Mouse (Mus musculus) embryonic facial prominence, embryonic 13.5 days (tissue): ENCODE data around the gene Olfr90. TPM values are rescaled to one million over a fixed set of nuclear protein-coding genes. Genes with fewer than 3 reads are reported as not detected.

ENCODE experiments used
- ATAC-seq: fragments of 200-750 bp; cut with Nextera tagmentation; 2 replicates; pipeline ENCODE4 v1.8.0; 2017; ENCODE audit warnings: low read depth; ENCODE audit not compliant: insufficient number of reproducible peaks, insufficient read depth, low FRiP score, low TSS enrichment
- H3K27ac ChIP-seq: fragments of 300-500 bp; sonication (generic); 2 replicates; pipeline ENCODE4 v1.5.1; 2015; ENCODE audit warnings: moderate library complexity, mild to moderate bottlenecking, inconsistent platforms
- H3K27me3 ChIP-seq: fragments of 300-500 bp; sonication (generic); 2 replicates; pipeline ENCODE4 v1.6.1; 2015; ENCODE audit warnings: mild to moderate bottlenecking, inconsistent platforms
- H3K36me3 ChIP-seq: fragments of 300-500 bp; sonication (generic); 2 replicates; pipeline ENCODE4 v1.6.1; 2015; ENCODE audit warnings: mild to moderate bottlenecking, inconsistent platforms
- H3K4me1 ChIP-seq: fragments of 300-500 bp; sonication (generic); 2 replicates; pipeline ENCODE4 v1.6.1; 2015; ENCODE audit warnings: inconsistent platforms
- H3K4me2 ChIP-seq: fragments of 300-500 bp; sonication (generic); 2 replicates; pipeline ENCODE4 v1.6.1; 2015; ENCODE audit warnings: moderate library complexity, mild to moderate bottlenecking, inconsistent platforms
- H3K4me3 ChIP-seq: fragments of 300-500 bp; sonication (generic); 2 replicates; pipeline ENCODE4 v1.5.1; 2015; ENCODE audit warnings: mild to moderate bottlenecking, inconsistent platforms
- H3K9ac ChIP-seq: fragments of 300-500 bp; sonication (generic); 2 replicates; pipeline ENCODE4 v1.6.1; 2015; ENCODE audit warnings: mild to moderate bottlenecking, inconsistent platforms
- H3K9me3 ChIP-seq: fragments of 300-500 bp; sonication (generic); 2 replicates; pipeline ENCODE4 v1.6.1; 2016; ENCODE audit warnings: inconsistent platforms
- WGBS: fragments of 180-500 bp; shearing (Covaris S2); methylation state at CpG from one replicate; pipeline ENCODE4 v1.1.7; 2015; ENCODE audit warnings: mixed read lengths; 5-methylcytosine and 5-hydroxymethylcytosine counted together
- polyA plus RNA-seq: library from polyadenylated mRNA; unstranded; fragments of >200 nt; fragmentation: Nextera tagmentation; extraction: Ambion mirVana; gene quantifications from 2 replicates; pipeline ENCODE4 v1.2.1, GENCODE M21; 2015

The Olfr90 gene
- polyA plus RNA-seq, 1 experiment from 2014 or later: not detected

- Histone ChIP-seq H3K36me3 (peaks cover 86% of the 10 kb centered on the region), H3K9ac (no peak overlapping the region), H3K27me3 (no peaks in the 10 kb centered on the region), H3K27ac (no peak overlapping the region), H3K4me2 (no peak overlapping the region), H3K9me3 (no peaks in the 10 kb centered on the region), H3K4me1 (no peaks in the 10 kb centered on the region), H3K4me3 (no peak overlapping the region)
- no peak for ATAC-seq
- WGBS: 87% methylated on average over 3 of the region's 3 CpGs
Observed at GRCm38 (mm10) chr17:37061435-37061834, 26.9 kb downstream of the Olfr90 start.

- H3K4me3 ChIP-seq: no peak overlapping the region
- no peak overlapping the region for H3K9ac ChIP-seq
- H3K27ac ChIP-seq: no peak overlapping the region
- no peak for ATAC-seq
- no peaks in the 10 kb centered on the region for H3K9me3 ChIP-seq
- H3K27me3 ChIP-seq: no peaks in the 10 kb centered on the region
- 92% methylated on average over 6 of the region's 6 CpGs for WGBS
- H3K4me1 ChIP-seq: peaks cover 5% of the 10 kb centered on the region; the same call in 1 of the 2 replicates
- no peak overlapping the region for H3K4me2 ChIP-seq
- H3K36me3 ChIP-seq: peaks cover 70% of the 10 kb centered on the region
Observed at GRCm38 (mm10) chr17:37056957-37057356, 31.3 kb downstream of the Olfr90 start.

GRCm38 (mm10) chr17:37051745-37052144 is 36.6 kb downstream of the Olfr90 start:
- WGBS: 50% methylated on average over 4 of the region's 4 CpGs
- Histone ChIP-seq H3K9ac (no peak overlapping the region), H3K36me3 (peaks cover 29% of the 10 kb centered on the region), H3K4me1 (peaks cover 45% of the 10 kb centered on the region), H3K9me3 (no peaks in the 10 kb centered on the region), H3K27me3 (peaks cover 5% of the 10 kb centered on the region), H3K4me2 (peak overlapping the region; percentile 85), H3K4me3 (no peak overlapping the region; the same call in 1 of the 2 replicates), H3K27ac (no peak overlapping the region)
- no peak for ATAC-seq

- Histone ChIP-seq H3K9ac (peak overlapping the region; percentile 77), H3K27ac (no peak overlapping the region), H3K4me2 (peak overlapping the region; percentile 85), H3K4me1 (peaks cover 45% of the 10 kb centered on the region), H3K27me3 (peaks cover 5% of the 10 kb centered on the region), H3K4me3 (peak overlapping the region; percentile 57), H3K9me3 (no peaks in the 10 kb centered on the region), H3K36me3 (peaks cover 22% of the 10 kb centered on the region)
- no peak for ATAC-seq
- WGBS: 2% methylated on average over 27 of the region's 27 CpGs
Observed at GRCm38 (mm10) chr17:37050876-37051275, 37.4 kb downstream of the Olfr90 start.

- H3K27me3 ChIP-seq: peaks cover 5% of the 10 kb centered on the region
- peak overlapping the region; percentile 57 for H3K4me3 ChIP-seq
- WGBS: under 1% methylated on average over 22 of the region's 22 CpGs
- ATAC-seq: peak; percentile 34; the same call in 1 of the 2 replicates
- no peaks in the 10 kb centered on the region for H3K9me3 ChIP-seq
- H3K36me3 ChIP-seq: peaks cover 17% of the 10 kb centered on the region
- H3K4me1 ChIP-seq: peaks cover 43% of the 10 kb centered on the region
- peak overlapping the region; percentile 85 for H3K4me2 ChIP-seq
- H3K27ac ChIP-seq: peak overlapping the region; percentile 64
- peak overlapping the region; percentile 77 for H3K9ac ChIP-seq
Observed at GRCm38 (mm10) chr17:37050399-37050798, 37.9 kb downstream of the Olfr90 start.

- peak overlapping the region; percentile 77 for H3K9ac ChIP-seq
- peak overlapping the region; percentile 57 for H3K4me3 ChIP-seq
- peak overlapping the region; percentile 64 for H3K27ac ChIP-seq
- WGBS: 2% methylated on average over 39 of the region's 39 CpGs
- H3K36me3 ChIP-seq: peaks cover 10% of the 10 kb centered on the region
- H3K27me3 ChIP-seq: peaks cover 5% of the 10 kb centered on the region
- H3K4me1 ChIP-seq: peaks cover 47% of the 10 kb centered on the region
- no peaks in the 10 kb centered on the region for H3K9me3 ChIP-seq
- peak overlapping the region; percentile 85 for H3K4me2 ChIP-seq
- ATAC-seq: peak; percentile 1; the same call in 1 of the 2 replicates
Observed at GRCm38 (mm10) chr17:37049570-37050310, 38.6 kb downstream of the Olfr90 start.

GRCm38 (mm10) chr17:37048383-37048782 is 39.9 kb downstream of the Olfr90 start:
- Histone ChIP-seq H3K4me2 (no peak overlapping the region; the same call in 1 of the 2 replicates), H3K27me3 (peaks cover 5% of the 10 kb centered on the region), H3K9ac (no peak overlapping the region), H3K36me3 (no peaks in the 10 kb centered on the region), H3K4me1 (peaks cover 47% of the 10 kb centered on the region), H3K27ac (no peak overlapping the region), H3K9me3 (no peaks in the 10 kb centered on the region), H3K4me3 (peak overlapping the region; percentile 16)
- no peak for ATAC-seq
- 56% methylated on average over 7 of the region's 7 CpGs for WGBS

GRCm38 (mm10) chr17:37047981-37048380 is 40.3 kb downstream of the Olfr90 start:
- Histone ChIP-seq H3K9ac (no peak overlapping the region), H3K4me1 (peaks cover 47% of the 10 kb centered on the region), H3K36me3 (no peaks in the 10 kb centered on the region), H3K27me3 (peaks cover 5% of the 10 kb centered on the region), H3K27ac (no peak overlapping the region), H3K4me3 (peak overlapping the region; percentile 16), H3K9me3 (no peaks in the 10 kb centered on the region), H3K4me2 (no peak overlapping the region; the same call in 1 of the 2 replicates)
- no peak for ATAC-seq
- WGBS: 17% methylated on average over 3 of the region's 3 CpGs

GRCm38 (mm10) chr17:37047332-37047976 is 40.8 kb downstream of the Olfr90 start:
- Histone ChIP-seq H3K4me2 (peak overlapping the region; percentile 92), H3K27me3 (peaks cover 5% of the 10 kb centered on the region), H3K36me3 (no peaks in the 10 kb centered on the region), H3K4me3 (peak overlapping the region; percentile 80), H3K9ac (peak overlapping the region; percentile 93), H3K9me3 (no peaks in the 10 kb centered on the region), H3K27ac (no peak overlapping the region), H3K4me1 (peaks cover 47% of the 10 kb centered on the region)
- 18% methylated on average over 19 of the region's 19 CpGs for WGBS
- ATAC-seq: no peak

- WGBS: under 1% methylated on average over 48 of the region's 58 CpGs
- Histone ChIP-seq H3K27ac (peak overlapping the region; percentile 89), H3K4me3 (peak overlapping the region; percentile 80), H3K27me3 (peaks cover 5% of the 10 kb centered on the region), H3K9ac (peak overlapping the region; percentile 93), H3K4me2 (peak overlapping the region; percentile 92), H3K4me1 (peaks cover 43% of the 10 kb centered on the region), H3K9me3 (no peaks in the 10 kb centered on the region), H3K36me3 (no peaks in the 10 kb centered on the region)
- ATAC-seq: peak; percentile 75
Observed at GRCm38 (mm10) chr17:37046312-37047112, 41.8 kb downstream of the Olfr90 start.

GRCm38 (mm10) chr17:37045611-37046311 is 42.5 kb downstream of the Olfr90 start, which contains the start of gene Gabbr1:
TSS of gene Gabbr1 (plus strand) at chr17:37045966.
- peak within 1 kb of the TSS; percentile 93 for H3K9ac ChIP-seq
- WGBS: under 1% methylated on average over 45 of the region's 55 CpGs
- peak within 1 kb of the TSS; percentile 89 for H3K27ac ChIP-seq

More at GRCm38 (mm10) chr17:37045611-37046311, 42.5 kb downstream of the Olfr90 start, which contains the start of gene Gabbr1:
- Histone ChIP-seq H3K4me3 (peak within 1 kb of the TSS; percentile 80), H3K4me1 (peaks cover 36% of the 10 kb centered on the region), H3K4me2 (peak within 1 kb of the TSS; percentile 92), H3K36me3 (no peaks in the 10 kb centered on the region), H3K27me3 (peaks cover 5% of the 10 kb centered on the region), H3K9me3 (no peaks in the 10 kb centered on the region)
- peak; percentile 88 for ATAC-seq
